Mouse (Mus musculus): ENCODE measurements at regions not wholly inside any gene's neighbourhood (a gene's known extent, or its start where the extent isn't known, plus 50 kb on each side); places are given as distances from the start of the nearest gene placed in this dataset.
"Not testable (repeated sequence)": the region's sequence is repeated elsewhere in the genome, so short reads cannot be mapped to it uniquely, and the experiment has no call there.

DNA sequence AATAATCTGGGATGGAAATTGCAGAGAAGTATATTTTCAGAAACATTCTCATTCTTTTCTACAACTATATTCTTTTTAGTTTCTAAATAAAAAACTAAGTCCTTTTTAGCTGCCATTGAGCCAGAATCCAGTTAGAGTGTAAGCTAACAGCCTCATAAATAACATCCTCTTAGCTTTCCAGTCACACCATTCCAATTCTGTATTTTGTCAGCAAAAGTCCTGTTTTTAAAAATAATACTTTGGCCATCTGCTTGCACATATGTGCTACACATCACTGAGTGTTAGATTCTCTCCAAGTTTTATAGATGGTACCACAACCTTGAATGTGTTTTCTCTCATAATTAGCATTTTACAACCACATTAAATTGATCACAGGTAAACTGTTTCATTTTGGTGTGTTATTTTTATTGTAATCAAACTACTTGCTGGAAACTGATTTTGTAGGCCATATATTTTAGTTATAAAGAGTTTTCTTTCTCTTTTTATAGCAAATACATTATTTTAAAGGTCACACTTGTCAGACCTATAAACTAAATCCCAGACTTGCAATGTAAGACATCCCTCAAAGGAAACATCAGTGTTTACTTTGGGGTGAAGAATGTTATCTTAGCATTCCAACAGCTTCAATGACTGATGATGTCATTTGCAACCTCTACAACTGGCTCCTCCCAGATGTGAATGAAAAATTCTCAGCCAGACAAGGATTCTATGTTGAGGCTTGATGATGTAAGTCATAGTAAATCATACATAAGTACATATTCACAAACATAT lies 1878.9 kb upstream of the Flrt2 start:
- H3K9me3 ChIP-seq: no peaks in the 10 kb centered on the region
- no peaks in the 10 kb centered on the region for H3K27me3 ChIP-seq (replicated peaks; ENCODE audit: low read depth, poor library complexity, severe bottlenecking)
- no peaks in the 10 kb centered on the region for H3K36me3 ChIP-seq (replicated peaks)
- no peak overlapping the region for H3K4me3 ChIP-seq
- no peak overlapping the region for H3K27ac ChIP-seq (replicated peaks)
- H3K4me1 ChIP-seq: no peaks in the 10 kb centered on the region
- no peak for DNase-seq (ENCODE audit: low spot score)

DNA sequence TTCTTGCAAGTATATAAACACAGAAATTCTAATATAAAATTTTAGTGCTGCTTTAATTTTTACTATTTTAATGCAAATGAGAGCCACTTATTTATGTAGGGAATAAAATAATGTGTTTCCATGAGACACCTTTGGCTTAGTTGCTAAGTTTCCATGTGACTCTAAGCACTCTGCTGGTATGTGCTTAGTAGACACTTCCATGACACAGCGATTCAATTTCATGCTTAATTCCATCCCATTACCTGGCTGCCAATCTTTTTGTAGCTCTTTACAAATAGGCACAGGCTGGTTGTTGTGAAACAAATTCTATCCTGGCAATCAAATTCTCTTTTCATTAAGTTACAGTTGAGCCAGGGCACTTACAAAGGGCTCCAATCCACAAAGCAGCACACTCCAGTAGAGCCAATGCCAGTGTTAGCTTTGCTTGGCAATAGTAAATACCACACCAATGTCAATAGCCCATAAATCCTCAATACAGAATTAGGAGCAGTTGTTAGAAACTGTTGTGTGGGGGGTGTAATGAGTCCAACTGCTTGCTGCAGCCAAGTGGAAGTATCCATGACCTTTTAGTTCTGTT lies 1841.0 kb upstream of the Flrt2 start:
- Histone ChIP-seq H3K4me1 (no peaks in the 10 kb centered on the region), H3K4me3 (no peak overlapping the region), H3K9me3 (no peaks in the 10 kb centered on the region), H3K27me3 (replicated peaks; ENCODE audit: low read depth, poor library complexity, severe bottlenecking) (no peaks in the 10 kb centered on the region), H3K27ac (replicated peaks) (no peak overlapping the region), H3K36me3 (replicated peaks) (no peaks in the 10 kb centered on the region)
- WGBS: 50% methylated on average over 1 of the region's 1 CpGs
- no peak for DNase-seq (ENCODE audit: low spot score)

DNA sequence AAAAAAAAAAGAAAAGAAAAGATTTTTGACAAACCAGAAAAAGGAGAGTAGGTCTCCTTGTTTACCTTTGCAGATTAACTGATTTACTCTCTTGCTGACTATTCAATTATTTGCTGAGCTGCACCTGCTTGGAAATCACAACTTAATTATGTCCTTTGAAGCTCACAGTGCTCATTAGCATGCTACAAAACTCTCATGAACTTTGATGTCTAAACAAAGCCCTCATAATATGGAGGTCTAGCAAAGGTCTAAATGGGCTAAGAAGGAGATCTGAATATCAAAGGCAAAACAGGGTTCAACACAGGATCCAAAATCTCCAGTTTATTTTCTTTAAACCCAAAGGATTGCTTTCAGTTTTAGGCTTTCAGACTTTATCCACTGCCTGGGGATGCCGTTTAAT lies 1840.4 kb upstream of the Flrt2 start:
- 53% methylated on average over 1 of the region's 1 CpGs for WGBS
- H3K36me3 ChIP-seq (replicated peaks): no peaks in the 10 kb centered on the region
- no peak overlapping the region for H3K4me3 ChIP-seq
- no peaks in the 10 kb centered on the region for H3K27me3 ChIP-seq (replicated peaks; ENCODE audit: low read depth, poor library complexity, severe bottlenecking)
- no peak overlapping the region for H3K27ac ChIP-seq (replicated peaks)
- H3K9me3 ChIP-seq: no peaks in the 10 kb centered on the region
- DNase-seq (ENCODE audit: low spot score): no peak
- H3K4me1 ChIP-seq: no peaks in the 10 kb centered on the region

DNA sequence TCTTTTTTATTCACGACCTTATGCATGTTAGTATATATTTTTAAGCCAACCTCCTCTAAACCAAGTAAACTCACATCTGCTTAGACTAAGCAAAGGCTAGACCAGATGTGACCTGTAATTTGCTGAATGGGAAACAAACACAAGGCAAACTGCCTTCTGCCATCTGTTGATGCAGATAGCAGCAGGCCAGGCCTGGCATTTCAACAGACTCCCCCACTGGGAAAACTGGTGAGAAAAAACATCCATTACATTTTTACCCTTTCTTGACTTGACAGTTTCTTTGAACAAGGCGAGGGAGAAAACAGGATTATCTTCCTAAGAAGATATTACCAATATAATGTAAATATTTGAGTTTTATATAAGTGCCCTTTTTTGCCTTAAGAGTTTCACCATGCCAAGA lies 1806.1 kb upstream of the Flrt2 start:
- Histone ChIP-seq H3K4me3 (no peak overlapping the region), H3K27ac (replicated peaks) (no peak overlapping the region), H3K27me3 (replicated peaks; ENCODE audit: low read depth, poor library complexity, severe bottlenecking) (no peaks in the 10 kb centered on the region), H3K9me3 (no peaks in the 10 kb centered on the region), H3K36me3 (replicated peaks) (no peaks in the 10 kb centered on the region), H3K4me1 (no peaks in the 10 kb centered on the region)
- 68% methylated on average over 2 of the region's 2 CpGs for WGBS
- no peak for DNase-seq (ENCODE audit: low spot score)

DNA sequence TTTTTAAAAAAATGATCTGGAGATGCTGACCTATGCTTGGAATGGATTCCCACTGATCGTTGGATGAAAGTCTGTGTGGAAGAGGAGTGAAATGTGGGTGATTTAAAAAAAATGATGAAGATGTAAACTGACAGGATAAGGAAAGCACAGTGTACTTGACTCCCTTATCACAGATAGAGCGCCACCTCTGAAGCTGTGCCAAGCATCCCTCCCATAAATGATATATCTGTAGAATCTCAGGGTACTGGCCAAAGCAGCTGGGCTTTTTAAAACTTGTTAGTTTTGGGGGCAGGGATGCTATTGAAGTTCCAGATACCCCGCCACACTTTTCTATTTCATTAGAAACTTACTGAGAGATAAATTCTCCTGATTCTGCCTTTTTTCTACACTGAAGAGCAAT lies 1801.9 kb upstream of the Flrt2 start:
- WGBS: 92% methylated on average over 3 of the region's 3 CpGs
- H3K27me3 ChIP-seq (replicated peaks; ENCODE audit: low read depth, poor library complexity, severe bottlenecking): no peaks in the 10 kb centered on the region

DNA sequence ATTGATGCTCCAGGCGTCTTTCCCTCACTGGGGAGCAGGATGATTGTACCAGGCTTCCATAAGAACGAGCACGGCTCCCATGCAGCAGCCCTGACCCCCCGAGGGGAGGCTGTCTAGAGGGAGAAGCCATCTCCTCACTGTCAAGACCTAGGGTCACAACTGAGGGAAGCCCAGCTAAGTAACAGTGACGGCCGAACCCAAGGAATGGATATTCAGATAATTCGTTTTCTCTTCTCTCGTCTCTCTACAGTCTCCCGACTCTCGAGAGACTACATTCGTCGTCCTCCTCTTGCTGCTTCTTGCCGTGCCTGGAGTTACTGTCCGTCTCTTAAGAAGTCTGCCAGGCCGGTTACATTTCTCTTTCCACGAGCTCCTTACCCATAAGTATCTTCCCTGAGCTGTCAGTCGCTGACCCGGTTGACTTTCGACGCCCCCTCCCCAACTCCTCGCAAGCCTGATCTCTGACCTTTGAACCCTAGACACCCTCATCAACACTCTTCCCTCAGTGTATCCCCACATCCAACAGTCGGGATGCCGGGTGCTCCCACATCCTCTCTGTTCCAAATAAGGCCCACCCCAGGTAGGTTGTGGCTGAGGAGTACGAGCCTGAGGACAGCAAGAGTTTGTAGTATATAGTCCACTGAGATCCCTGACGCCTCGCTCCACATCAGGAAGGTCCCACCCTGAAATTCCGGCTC lies 1763.3 kb upstream of the Flrt2 start:
- WGBS: 91% methylated on average over 1 of the region's 27 CpGs
- H3K4me3 ChIP-seq; H3K4me1 ChIP-seq; DNase-seq (ENCODE audit: low spot score); H3K36me3 ChIP-seq (replicated peaks); H3K9me3 ChIP-seq; H3K27me3 ChIP-seq (replicated peaks; ENCODE audit: low read depth, poor library complexity, severe bottlenecking); H3K27ac ChIP-seq (replicated peaks): not testable (repeated sequence)

More for the DNA sequence above, 1801.9 kb upstream of the Flrt2 start:
- Histone ChIP-seq H3K27ac (replicated peaks) (no peak overlapping the region), H3K4me3 (no peak overlapping the region), H3K36me3 (replicated peaks) (no peaks in the 10 kb centered on the region), H3K9me3 (no peaks in the 10 kb centered on the region), H3K4me1 (no peaks in the 10 kb centered on the region)
- DNase-seq (ENCODE audit: low spot score): no peak

DNA sequence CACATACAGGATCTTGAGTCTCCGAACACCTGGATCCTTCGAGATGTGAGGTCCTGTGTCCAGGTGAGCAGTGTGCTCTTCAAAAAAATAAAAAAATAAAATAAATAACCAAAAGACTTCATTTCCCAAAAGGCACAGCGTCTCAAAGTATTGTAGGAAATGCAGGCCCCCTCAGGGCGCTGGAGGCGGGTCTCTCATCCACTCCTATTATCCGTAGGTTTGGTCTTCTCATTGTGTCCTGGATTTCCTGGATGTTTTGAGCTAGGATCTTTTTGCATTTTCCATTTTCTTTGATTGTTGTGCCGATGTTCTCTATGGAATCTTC lies 1762.8 kb upstream of the Flrt2 start:
- WGBS: 88% methylated on average over 5 of the region's 7 CpGs
- DNase-seq (ENCODE audit: low spot score); H3K9me3 ChIP-seq: not testable (repeated sequence)

DNA sequence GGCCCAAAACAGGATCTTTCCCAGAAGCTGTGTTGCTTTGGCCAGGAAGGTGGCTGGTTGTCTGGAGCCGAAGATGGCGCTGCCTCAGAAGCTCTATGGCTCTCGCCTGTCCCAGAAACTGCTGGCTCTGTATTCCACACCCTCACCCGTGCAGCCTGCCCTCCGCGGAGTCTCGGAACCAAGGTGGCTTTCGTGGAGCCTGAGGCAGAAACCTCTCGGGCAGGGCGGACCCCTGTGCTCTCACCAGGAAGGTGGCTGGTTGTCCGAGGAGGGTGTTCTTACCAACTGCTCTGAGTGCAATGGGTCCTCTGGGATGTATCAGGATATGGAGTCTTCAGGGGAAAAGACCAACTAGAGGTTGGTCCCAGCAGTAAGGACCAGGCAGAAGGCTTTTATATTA lies 1761.8 kb upstream of the Flrt2 start:
- H3K4me1 ChIP-seq; DNase-seq (ENCODE audit: low spot score); H3K4me3 ChIP-seq; H3K36me3 ChIP-seq (replicated peaks); H3K27me3 ChIP-seq (replicated peaks; ENCODE audit: low read depth, poor library complexity, severe bottlenecking); H3K9me3 ChIP-seq; H3K27ac ChIP-seq (replicated peaks): not testable (repeated sequence)
- 93% methylated on average over 11 of the region's 11 CpGs for WGBS

More for the DNA sequence above, 1762.8 kb upstream of the Flrt2 start:
- H3K27ac ChIP-seq (replicated peaks); H3K36me3 ChIP-seq (replicated peaks); H3K27me3 ChIP-seq (replicated peaks; ENCODE audit: low read depth, poor library complexity, severe bottlenecking); H3K4me3 ChIP-seq; H3K4me1 ChIP-seq: not testable (repeated sequence)

DNA sequence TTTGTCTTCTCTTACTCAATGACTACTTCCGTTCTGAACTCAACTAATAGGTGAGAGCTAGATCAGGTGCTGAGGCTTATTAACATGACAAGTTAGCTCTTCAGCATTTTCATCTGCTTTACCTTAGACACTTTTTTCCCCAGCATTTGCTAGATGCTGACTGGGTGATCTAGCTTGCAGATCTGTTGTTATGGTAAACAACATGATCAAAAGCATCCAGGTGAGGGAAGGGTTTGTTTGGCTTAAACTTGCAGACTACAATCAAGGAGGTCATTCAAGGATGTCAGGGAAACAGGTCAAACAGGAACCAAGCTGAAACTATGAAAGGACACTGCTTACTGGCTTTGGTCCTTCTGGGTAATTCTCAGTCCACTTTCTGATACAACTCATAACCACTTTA lies 1731.2 kb upstream of the Flrt2 start:
- Histone ChIP-seq H3K36me3 (replicated peaks) (no peaks in the 10 kb centered on the region), H3K27ac (replicated peaks) (no peak overlapping the region), H3K4me3 (no peak overlapping the region), H3K9me3 (no peaks in the 10 kb centered on the region), H3K27me3 (replicated peaks; ENCODE audit: low read depth, poor library complexity, severe bottlenecking) (no peaks in the 10 kb centered on the region), H3K4me1 (no peaks in the 10 kb centered on the region)
- no peak for DNase-seq (ENCODE audit: low spot score)
- 70% methylated on average over 1 of the region's 1 CpGs for WGBS

DNA sequence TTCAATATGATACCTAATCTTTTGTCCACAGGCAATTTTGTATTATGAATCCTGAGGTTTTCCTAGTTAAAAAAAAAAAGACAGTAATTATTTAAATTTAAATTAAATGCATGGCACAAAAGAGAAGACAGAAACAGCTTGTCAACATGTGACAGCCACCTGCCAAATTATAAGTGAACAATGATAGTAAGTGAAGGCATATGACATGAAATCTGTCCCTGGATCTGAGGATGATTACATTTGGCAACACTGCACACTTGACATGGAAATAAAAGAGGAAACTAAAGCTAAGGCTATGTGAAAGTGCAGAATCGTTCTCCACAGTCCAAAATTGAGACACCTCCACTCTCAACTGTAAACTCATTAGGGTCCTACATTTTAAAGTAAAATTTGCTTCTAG lies 1710.7 kb upstream of the Flrt2 start:
- H3K27me3 ChIP-seq (replicated peaks; ENCODE audit: low read depth, poor library complexity, severe bottlenecking): no peaks in the 10 kb centered on the region
- 91% methylated on average over 1 of the region's 1 CpGs for WGBS

DNA sequence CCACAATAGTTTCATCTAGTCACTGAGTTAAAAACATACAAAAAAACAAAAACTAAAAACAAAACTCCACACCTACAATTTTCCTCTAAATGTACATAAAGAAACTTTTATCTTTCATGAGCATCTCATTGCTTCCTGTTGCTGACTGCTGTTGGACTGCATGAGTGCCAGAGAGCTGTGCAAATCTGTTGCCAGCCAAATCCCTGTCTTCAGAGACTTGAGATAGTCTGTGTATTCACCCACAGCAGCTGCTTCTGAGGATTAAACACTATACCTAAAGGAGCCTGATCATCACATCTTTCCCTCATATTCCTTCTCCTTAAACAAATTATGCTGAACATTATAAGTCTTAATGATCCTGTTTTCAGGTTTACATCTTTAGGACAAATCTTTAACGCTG lies 1700.5 kb upstream of the Flrt2 start:
- no peaks in the 10 kb centered on the region for H3K9me3 ChIP-seq
- H3K36me3 ChIP-seq (replicated peaks): no peaks in the 10 kb centered on the region
- H3K27me3 ChIP-seq (replicated peaks; ENCODE audit: low read depth, poor library complexity, severe bottlenecking): no peaks in the 10 kb centered on the region
- H3K4me3 ChIP-seq: no peak overlapping the region
- WGBS: 86% methylated on average over 1 of the region's 1 CpGs
- H3K27ac ChIP-seq (replicated peaks): no peak overlapping the region
- H3K4me1 ChIP-seq: no peaks in the 10 kb centered on the region
- DNase-seq (ENCODE audit: low spot score): no peak

More for the DNA sequence above, 1710.7 kb upstream of the Flrt2 start:
- Histone ChIP-seq H3K27ac (replicated peaks) (no peak overlapping the region), H3K36me3 (replicated peaks) (no peaks in the 10 kb centered on the region), H3K4me1 (no peaks in the 10 kb centered on the region), H3K9me3 (no peaks in the 10 kb centered on the region), H3K4me3 (no peak overlapping the region)
- no peak for DNase-seq (ENCODE audit: low spot score)

DNA sequence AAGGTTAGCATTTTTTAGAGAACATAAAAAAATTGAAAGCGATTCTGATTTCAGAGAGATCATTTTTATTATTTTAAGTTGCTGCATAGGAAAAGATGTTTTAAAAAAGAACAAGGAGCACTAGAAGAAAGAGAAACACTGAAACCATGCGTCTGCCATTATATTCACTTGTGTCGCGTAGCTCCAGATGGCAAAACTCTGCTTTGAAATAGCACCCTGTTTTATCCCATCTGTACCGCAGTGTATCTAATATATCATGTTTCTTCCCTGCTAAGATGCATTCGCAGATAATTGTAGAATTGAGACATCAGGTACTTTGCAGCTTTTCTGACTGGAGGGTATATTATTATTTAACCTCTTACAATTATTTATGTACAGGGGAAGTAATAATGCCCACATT lies 1698.2 kb upstream of the Flrt2 start:
- Histone ChIP-seq H3K9me3 (no peaks in the 10 kb centered on the region), H3K36me3 (replicated peaks) (no peaks in the 10 kb centered on the region), H3K4me1 (no peaks in the 10 kb centered on the region), H3K27ac (replicated peaks) (no peak overlapping the region), H3K27me3 (replicated peaks; ENCODE audit: low read depth, poor library complexity, severe bottlenecking) (no peaks in the 10 kb centered on the region), H3K4me3 (no peak overlapping the region)
- WGBS: 89% methylated on average over 6 of the region's 6 CpGs
- DNase-seq (ENCODE audit: low spot score): no peak

DNA sequence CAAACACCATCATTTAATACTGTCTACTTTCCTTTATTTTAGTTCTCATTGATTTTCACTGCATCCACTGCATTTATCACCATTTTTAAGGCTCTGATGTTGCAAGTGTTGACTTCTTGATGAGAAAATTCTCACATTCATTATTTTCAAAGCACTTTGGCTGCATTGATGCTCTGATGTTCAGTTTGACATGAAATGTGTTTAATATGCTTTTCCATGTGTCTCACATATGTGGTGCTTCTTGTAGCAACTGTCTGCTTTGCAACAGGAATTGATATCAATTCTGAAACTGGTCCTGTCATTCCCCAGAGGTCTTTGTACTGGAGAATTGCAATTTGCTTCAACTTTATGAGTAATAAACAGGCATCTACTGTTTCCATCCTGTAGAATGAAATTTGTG lies 1676.1 kb upstream of the Flrt2 start:
- Histone ChIP-seq H3K27me3 (replicated peaks; ENCODE audit: low read depth, poor library complexity, severe bottlenecking) (no peaks in the 10 kb centered on the region), H3K4me3 (no peak overlapping the region), H3K9me3 (no peaks in the 10 kb centered on the region), H3K4me1 (no peaks in the 10 kb centered on the region), H3K36me3 (replicated peaks) (no peaks in the 10 kb centered on the region), H3K27ac (replicated peaks) (no peak overlapping the region)
- DNase-seq (ENCODE audit: low spot score): no peak
